Mouse (Mus musculus): ENCODE results near the gene Cyp1b1.

Cyp1b1 gene

GRCm38 (mm10) chr17:79713643-79714367 lies 1.1 kb downstream of the Cyp1b1 start:
- peak; percentile 28 for DNase-seq

GRCm38 (mm10) chr17:79713276-79713642 lies 1.6 kb downstream of the Cyp1b1 start:
- DNase-seq, result no peak

- no peak for DNase-seq
Observed at GRCm38 (mm10) chr17:79712536-79712935, 2.3 kb downstream of the Cyp1b1 start.

- DNase-seq, result no peak
Observed at GRCm38 (mm10) chr17:79711944-79712343, 2.9 kb downstream of the Cyp1b1 start.

GRCm38 (mm10) chr17:79710246-79710842 lies 4.5 kb downstream of the Cyp1b1 start:
- no peak for DNase-seq

GRCm38 (mm10) chr17:79709718-79710117 lies 5.1 kb downstream of the Cyp1b1 start:
- DNase-seq, result no peak

- no peak for DNase-seq
Observed at GRCm38 (mm10) chr17:79708168-79708567, 6.7 kb downstream of the Cyp1b1 start.

- DNase-seq, result no peak
Observed at GRCm38 (mm10) chr17:79705671-79706455, 9.0 kb downstream of the Cyp1b1 start.

GRCm38 (mm10) chr17:79700871-79701270 lies 14.0 kb downstream of the Cyp1b1 start:
- DNase-seq, result no peak

- DNase-seq, result no peak
Observed at GRCm38 (mm10) chr17:79699197-79699596, 15.7 kb downstream of the Cyp1b1 start.

GRCm38 (mm10) chr17:79695541-79695940 lies 19.3 kb downstream of the Cyp1b1 start:
- no peak for DNase-seq

GRCm38 (mm10) chr17:79695106-79695505 lies 19.8 kb downstream of the Cyp1b1 start:
- no peak for DNase-seq

- no peak for DNase-seq
Observed at GRCm38 (mm10) chr17:79670837-79671236, 44.0 kb downstream of the Cyp1b1 start.

GRCm38 (mm10) chr17:79664106-79664417 lies 50.8 kb downstream of the Cyp1b1 start:
- DNase-seq, result no peak

GRCm38 (mm10) chr17:79663393-79664105 lies 51.3 kb downstream of the Cyp1b1 start:
- DNase-seq, result no peak

GRCm38 (mm10) chr17:79661848-79662247 lies 53.0 kb downstream of the Cyp1b1 start:
- no peak for DNase-seq

GRCm38 (mm10) chr17:79661387-79661786 lies 53.5 kb downstream of the Cyp1b1 start:
- peak; percentile 87 for DNase-seq

- DNase-seq, result no peak
Observed at GRCm38 (mm10) chr17:79658863-79659262, 56.0 kb downstream of the Cyp1b1 start.

- no peak for DNase-seq
Observed at GRCm38 (mm10) chr17:79658452-79658851, 56.4 kb downstream of the Cyp1b1 start.

GRCm38 (mm10) chr17:79657785-79658184 lies 57.1 kb downstream of the Cyp1b1 start:
- no peak for DNase-seq

- DNase-seq, result no peak
Observed at GRCm38 (mm10) chr17:79654187-79654586, 60.7 kb downstream of the Cyp1b1 start.

- no peak for DNase-seq
Observed at GRCm38 (mm10) chr17:79653171-79653570, 61.7 kb downstream of the Cyp1b1 start.

Measured in right cerebral cortex, postnatal 4 days (tissue).